Mouse (Mus musculus) right cerebral cortex, postnatal 14 days (tissue): ENCODE measurements at regions not wholly inside any gene's neighbourhood (a gene's known extent, or its start where the extent isn't known, plus 50 kb on each side); places are given as distances from the start of the nearest gene placed in this dataset.

ENCODE experiments used
- DNase-seq: peaks from one replicate; pipeline ENCODE4 v3.0.0; 2022

GRCm38 (mm10) chr3:156256719-156257118, 304.9 kb upstream of the Negr1 start:
- no peak for DNase-seq

GRCm38 (mm10) chr3:156264654-156265053, 296.9 kb upstream of the Negr1 start:
- no peak for DNase-seq

GRCm38 (mm10) chr3:156267727-156268126, 293.9 kb upstream of the Negr1 start:
- no peak for DNase-seq

- no peak for DNase-seq
These were observed 261.4 kb upstream of the Negr1 start for GRCm38 (mm10) chr3:156299984-156300770.

- DNase-seq: no peak
These were observed 260.3 kb upstream of the Negr1 start for GRCm38 (mm10) chr3:156301302-156301701.

- no peak for DNase-seq
These were observed 259.8 kb upstream of the Negr1 start for GRCm38 (mm10) chr3:156301745-156302144.

- DNase-seq: no peak
These were observed 257.4 kb upstream of the Negr1 start for GRCm38 (mm10) chr3:156304174-156304573.

- DNase-seq: no peak
These were observed 256.5 kb upstream of the Negr1 start for GRCm38 (mm10) chr3:156305064-156305463.

GRCm38 (mm10) chr3:156335033-156335793, 226.4 kb upstream of the Negr1 start:
- no peak for DNase-seq

GRCm38 (mm10) chr3:156341484-156341883, 220.1 kb upstream of the Negr1 start:
- DNase-seq: no peak

- DNase-seq: no peak
These were observed 209.9 kb upstream of the Negr1 start for GRCm38 (mm10) chr3:156351727-156352126.

GRCm38 (mm10) chr3:156353430-156353829, 208.2 kb upstream of the Negr1 start:
- DNase-seq: no peak

- DNase-seq: no peak
These were observed 207.6 kb upstream of the Negr1 start for GRCm38 (mm10) chr3:156353841-156354473.

GRCm38 (mm10) chr3:156368669-156369343, 192.8 kb upstream of the Negr1 start:
- no peak for DNase-seq

GRCm38 (mm10) chr3:156376717-156377116, 184.9 kb upstream of the Negr1 start:
- no peak for DNase-seq

GRCm38 (mm10) chr3:156382919-156383318, 178.7 kb upstream of the Negr1 start:
- no peak for DNase-seq

GRCm38 (mm10) chr3:156406136-156406535, 155.5 kb upstream of the Negr1 start:
- no peak for DNase-seq

- DNase-seq: no peak
These were observed 154.5 kb upstream of the Negr1 start for GRCm38 (mm10) chr3:156407112-156407511.

- no peak for DNase-seq
These were observed 151.5 kb upstream of the Negr1 start for GRCm38 (mm10) chr3:156410126-156410525.

GRCm38 (mm10) chr3:156412757-156413156, 148.8 kb upstream of the Negr1 start:
- DNase-seq: no peak

GRCm38 (mm10) chr3:156414431-156415427, 146.9 kb upstream of the Negr1 start:
- DNase-seq: no peak

- DNase-seq: no peak
These were observed 143.5 kb upstream of the Negr1 start for GRCm38 (mm10) chr3:156418124-156418523.
